Mouse (Mus musculus): Measurements from ENCODE around the gene Kat8. TPM values are rescaled to one million over a fixed set of nuclear protein-coding genes. Genes with fewer than 3 reads are reported as not detected.
"Not testable (repeated sequence)": the region's sequence is repeated elsewhere in the genome, so short reads cannot be mapped to it uniquely, and the experiment has no call there.

The Kat8 gene
- polyA plus RNA-seq, 1 experiment from 2014 or later, result 49.7 TPM

DNA sequence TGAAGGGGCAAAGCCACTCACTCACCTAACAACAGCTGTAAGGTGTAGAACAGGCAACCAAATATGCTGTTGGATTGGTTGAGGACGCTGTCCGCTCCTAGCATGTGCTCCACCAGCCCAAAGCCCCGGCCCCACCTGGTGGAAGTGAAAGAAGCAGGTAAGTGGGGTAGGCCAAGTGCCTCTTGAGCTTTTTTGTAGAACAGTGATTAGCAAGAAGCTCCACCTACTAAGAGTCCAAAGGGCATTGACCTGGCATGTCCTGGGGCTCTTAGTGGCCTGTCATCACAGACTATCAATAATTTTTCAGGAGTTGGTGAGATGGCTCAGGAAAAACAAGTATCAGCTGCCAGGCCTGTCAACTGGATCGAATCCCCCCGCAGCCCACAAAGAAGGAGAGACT, 17.8 kb upstream of the Kat8 start:
- DNase-seq (ENCODE audit: low spot score) (no peak), ATAC-seq (ENCODE audit: low FRiP score) (no peak)
- 91% methylated on average over 5 of the region's 5 CpGs for WGBS
- Histone ChIP-seq H3K4me2 (replicated peaks; ENCODE audit: low read depth, low read length) (no peak overlapping the region; the same call in 1 of the 2 replicates), H3K27ac (ENCODE audit: low read depth, low read length) (no peak overlapping the region), H3K27me3 (ENCODE audit: control insufficient read depth, insufficient read depth, low read length) (no peaks in the 10 kb centered on the region), H3K4me3 (ENCODE audit: low read depth, low read length) (no peak overlapping the region), H3K4me1 (replicated peaks; ENCODE audit: control insufficient read depth, insufficient read depth, low read length) (no peaks in the 10 kb centered on the region; the same call in 1 of the 2 replicates), H3K9me3 (ENCODE audit: control insufficient read depth, low read length) (no peaks in the 10 kb centered on the region), H3K9ac (ENCODE audit: low read depth, low read length) (no peak overlapping the region), H3K36me3 (ENCODE audit: control insufficient read depth, insufficient read depth, low read length) (no peaks in the 10 kb centered on the region)

DNA sequence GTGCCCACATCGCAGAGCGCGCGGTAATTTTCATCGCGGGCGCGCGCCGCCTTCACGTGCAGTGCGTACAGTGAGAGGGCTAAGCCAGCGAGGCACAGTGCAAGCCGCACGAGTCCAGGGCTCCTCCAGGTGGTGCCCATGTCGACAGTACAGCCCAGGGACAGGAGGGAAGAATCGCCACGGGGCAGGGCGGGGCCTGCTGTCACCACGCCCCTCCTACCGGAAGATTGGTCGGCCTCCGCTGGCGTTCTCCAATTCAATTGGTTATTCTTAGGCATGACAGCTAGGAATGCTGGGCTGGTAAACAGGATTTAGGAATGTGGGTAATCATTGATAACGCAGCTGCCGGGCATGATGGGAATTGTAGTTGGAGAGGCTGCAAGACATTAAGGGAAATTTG, 16.9 kb upstream of the Kat8 start, which contains the start of the genes Gm21974 and Vkorc1:
Gm21974 (minus strand) TSS at position 13 of the 400 bp plus-strand sequence.
Vkorc1 (minus strand) TSS at position 176 of the 400 bp plus-strand sequence.
- Histone ChIP-seq H3K27ac (ENCODE audit: low read depth, low read length) (peak within 1 kb of the TSS; percentile 56), H3K4me2 (replicated peaks; ENCODE audit: low read depth, low read length) (peak within 1 kb of the TSS; percentile 59), H3K4me1 (replicated peaks; ENCODE audit: control insufficient read depth, insufficient read depth, low read length) (no peaks in the 10 kb centered on the region; the same call in 1 of the 2 replicates), H3K9ac (ENCODE audit: low read depth, low read length) (peak within 1 kb of the TSS; percentile 52), H3K4me3 (ENCODE audit: low read depth, low read length) (peak within 1 kb of the TSS; percentile 51), H3K27me3 (ENCODE audit: control insufficient read depth, insufficient read depth, low read length) (no peaks in the 10 kb centered on the region), H3K9me3 (ENCODE audit: control insufficient read depth, low read length) (no peaks in the 10 kb centered on the region), H3K36me3 (ENCODE audit: control insufficient read depth, insufficient read depth, low read length) (no peaks in the 10 kb centered on the region)
- ATAC-seq (ENCODE audit: low FRiP score) (peak; percentile 98), DNase-seq (ENCODE audit: low spot score) (peak; percentile 94)
- WGBS, result 1% methylated on average over 26 of the region's 26 CpGs

DNA sequence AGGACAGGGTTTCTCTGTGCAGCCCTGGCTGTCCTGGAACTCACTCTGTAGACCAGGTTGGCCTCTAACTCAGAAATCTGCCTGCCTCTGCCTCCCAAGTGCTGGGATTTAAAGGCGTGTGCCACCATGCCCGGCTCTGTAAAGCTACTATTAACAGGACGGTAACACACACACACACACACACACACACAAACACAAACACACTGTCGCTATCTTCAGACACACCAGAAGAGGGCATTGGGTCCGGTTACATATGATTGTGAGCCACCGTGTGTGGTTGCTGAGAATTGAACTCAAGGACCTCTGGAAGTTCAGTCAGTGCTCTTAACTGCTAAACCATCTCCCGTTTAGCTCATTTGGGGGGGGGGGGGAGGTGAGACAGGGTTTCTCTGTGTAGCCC, 16.4 kb upstream of the Kat8 start:
- H3K9me3 ChIP-seq (ENCODE audit: control insufficient read depth, low read length); H3K36me3 ChIP-seq (ENCODE audit: control insufficient read depth, insufficient read depth, low read length); H3K9ac ChIP-seq (ENCODE audit: low read depth, low read length); H3K27ac ChIP-seq (ENCODE audit: low read depth, low read length); H3K27me3 ChIP-seq (ENCODE audit: control insufficient read depth, insufficient read depth, low read length); H3K4me1 ChIP-seq (replicated peaks; ENCODE audit: control insufficient read depth, insufficient read depth, low read length); H3K4me2 ChIP-seq (replicated peaks; ENCODE audit: low read depth, low read length); DNase-seq (ENCODE audit: low spot score): not testable (repeated sequence)
- peak overlapping the region; percentile 12; the same call in 1 of the 2 replicates for H3K4me3 ChIP-seq (ENCODE audit: low read depth, low read length)
- 70% methylated on average over 7 of the region's 7 CpGs for WGBS
- peak; percentile 15 for ATAC-seq (ENCODE audit: low FRiP score)

DNA sequence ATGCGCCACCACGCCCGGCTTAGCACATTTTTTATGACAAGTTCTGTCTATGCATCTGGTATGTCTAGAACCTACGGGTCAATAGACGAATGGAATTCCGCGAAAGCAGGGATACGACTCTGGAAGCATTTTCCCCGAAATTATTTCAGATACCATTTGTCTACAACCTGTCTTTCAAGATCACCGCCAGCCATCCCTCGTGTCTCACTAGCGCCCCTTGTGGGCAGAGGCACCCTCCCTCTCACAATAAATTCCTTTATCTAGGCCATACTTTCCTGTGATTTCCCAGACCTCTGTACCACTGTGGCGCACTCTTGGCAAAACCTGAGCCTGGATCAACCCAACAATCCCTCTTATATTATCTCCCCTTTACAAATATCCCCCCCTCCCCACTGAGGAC, 15.9 kb upstream of the Kat8 start:
- 59% methylated on average over 13 of the region's 13 CpGs for WGBS
- H3K4me2 ChIP-seq (replicated peaks; ENCODE audit: low read depth, low read length), result no peak overlapping the region
- H3K4me1 ChIP-seq (replicated peaks; ENCODE audit: control insufficient read depth, insufficient read depth, low read length), result no peaks in the 10 kb centered on the region; the same call in 1 of the 2 replicates
- H3K4me3 ChIP-seq (ENCODE audit: low read depth, low read length), result no peak overlapping the region
- no peaks in the 10 kb centered on the region for H3K27me3 ChIP-seq (ENCODE audit: control insufficient read depth, insufficient read depth, low read length)
- no peak for ATAC-seq (ENCODE audit: low FRiP score)
- no peak overlapping the region for H3K9ac ChIP-seq (ENCODE audit: low read depth, low read length)
- H3K27ac ChIP-seq (ENCODE audit: low read depth, low read length), result no peak overlapping the region
- peak; percentile 66 for DNase-seq (ENCODE audit: low spot score)
- H3K36me3 ChIP-seq (ENCODE audit: control insufficient read depth, insufficient read depth, low read length), result no peaks in the 10 kb centered on the region
- no peaks in the 10 kb centered on the region for H3K9me3 ChIP-seq (ENCODE audit: control insufficient read depth, low read length)

DNA sequence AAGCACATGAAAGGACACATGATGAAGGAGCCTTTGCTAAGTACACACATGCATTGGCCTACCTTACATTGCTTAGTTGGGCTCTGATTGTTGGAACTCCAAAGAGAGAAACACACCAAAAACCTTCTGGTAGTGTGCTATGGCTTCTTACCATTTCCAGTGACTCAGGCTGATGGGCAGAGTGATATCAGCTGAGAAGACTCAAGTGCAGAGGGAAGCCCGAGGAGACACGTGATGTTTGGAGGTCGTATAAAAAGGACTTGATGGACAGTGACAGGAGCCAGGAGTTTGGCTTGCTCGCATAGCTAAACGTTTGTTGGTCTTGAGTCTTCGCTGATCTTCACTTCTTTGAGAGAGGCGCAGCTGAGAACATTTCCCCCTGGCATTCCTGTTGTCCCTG, 14.8 kb upstream of the Kat8 start:
- WGBS, result 88% methylated on average over 7 of the region's 7 CpGs
- H3K9me3 ChIP-seq (ENCODE audit: control insufficient read depth, low read length), result no peaks in the 10 kb centered on the region
- no peak overlapping the region for H3K4me3 ChIP-seq (ENCODE audit: low read depth, low read length)
- no peak for ATAC-seq (ENCODE audit: low FRiP score)
- DNase-seq (ENCODE audit: low spot score), result no peak
- H3K27ac ChIP-seq (ENCODE audit: low read depth, low read length), result no peak overlapping the region
- no peak overlapping the region for H3K4me2 ChIP-seq (replicated peaks; ENCODE audit: low read depth, low read length)
- H3K4me1 ChIP-seq (replicated peaks; ENCODE audit: control insufficient read depth, insufficient read depth, low read length), result no peaks in the 10 kb centered on the region; the same call in 1 of the 2 replicates
- no peaks in the 10 kb centered on the region for H3K27me3 ChIP-seq (ENCODE audit: control insufficient read depth, insufficient read depth, low read length)
- H3K36me3 ChIP-seq (ENCODE audit: control insufficient read depth, insufficient read depth, low read length), result no peaks in the 10 kb centered on the region
- H3K9ac ChIP-seq (ENCODE audit: low read depth, low read length), result no peak overlapping the region

DNA sequence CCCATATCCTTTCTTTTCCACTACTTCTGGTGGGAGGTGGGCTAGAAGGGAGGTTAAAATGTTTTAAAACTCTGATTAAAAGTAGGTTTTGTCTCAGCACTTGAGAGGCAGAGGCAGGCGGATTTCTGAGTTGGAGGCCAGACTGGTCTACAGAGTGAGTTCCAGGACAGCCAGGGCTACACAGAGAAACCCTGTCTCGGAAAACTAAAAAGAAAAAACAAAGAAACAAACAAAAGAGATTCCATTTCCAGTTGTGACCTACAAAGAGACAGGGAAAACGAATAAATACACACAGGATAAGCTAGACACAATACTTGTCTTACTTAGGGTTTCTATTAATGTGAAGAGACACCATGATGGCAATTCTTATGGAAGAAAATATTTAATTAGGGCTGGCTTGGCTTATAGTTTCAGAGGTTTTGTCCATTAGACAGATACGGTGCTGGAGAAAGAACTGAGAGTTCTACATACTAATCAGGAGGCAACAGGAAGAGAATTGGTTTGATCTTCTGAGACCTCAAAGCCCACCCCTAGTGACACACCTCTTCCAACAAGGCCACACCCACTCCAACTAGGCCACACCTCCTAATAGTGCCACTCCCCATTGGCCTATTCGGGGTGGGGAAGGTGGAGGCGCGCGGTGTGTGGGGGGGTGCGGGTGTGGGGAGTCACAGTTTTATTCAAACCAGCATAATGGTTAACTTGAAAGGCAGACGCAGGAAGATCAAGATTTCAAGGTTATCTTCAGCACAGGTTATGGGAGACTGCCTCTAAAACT, 13.9 kb upstream of the Kat8 start:
- Histone ChIP-seq H3K36me3 (ENCODE audit: control insufficient read depth, insufficient read depth, low read length) (no peaks in the 10 kb centered on the region), H3K27ac (ENCODE audit: low read depth, low read length) (no peak overlapping the region), H3K4me2 (replicated peaks; ENCODE audit: low read depth, low read length) (no peak overlapping the region), H3K9me3 (ENCODE audit: control insufficient read depth, low read length) (no peaks in the 10 kb centered on the region), H3K9ac (ENCODE audit: low read depth, low read length) (no peak overlapping the region), H3K27me3 (ENCODE audit: control insufficient read depth, insufficient read depth, low read length) (no peaks in the 10 kb centered on the region), H3K4me1 (replicated peaks; ENCODE audit: control insufficient read depth, insufficient read depth, low read length) (no peaks in the 10 kb centered on the region; the same call in 1 of the 2 replicates), H3K4me3 (ENCODE audit: low read depth, low read length) (no peak overlapping the region)
- DNase-seq (ENCODE audit: low spot score) (no peak), ATAC-seq (ENCODE audit: low FRiP score) (no peak)
- WGBS, result 35% methylated on average over 10 of the region's 10 CpGs

DNA sequence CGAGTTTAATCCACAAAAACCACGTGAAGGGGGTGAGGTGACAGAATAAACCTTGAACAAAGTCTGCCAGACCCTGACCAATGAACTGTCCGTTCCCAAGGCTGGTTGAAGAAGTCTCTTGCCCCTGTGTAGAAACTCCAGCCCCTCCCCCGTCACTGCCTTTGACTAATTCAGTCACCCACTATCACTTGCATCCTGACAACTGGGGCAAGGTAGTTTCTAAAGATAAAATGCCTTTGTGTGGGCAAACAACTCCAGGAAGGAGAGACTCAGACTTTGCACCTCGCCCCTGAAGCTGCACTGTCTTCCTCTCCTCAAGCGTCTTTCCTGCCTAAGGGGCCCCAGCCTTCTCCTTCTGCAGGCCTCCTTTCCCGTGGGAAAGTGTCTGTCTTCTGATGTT, 12.3 kb upstream of the Kat8 start:
- Histone ChIP-seq H3K27me3 (ENCODE audit: control insufficient read depth, insufficient read depth, low read length) (no peaks in the 10 kb centered on the region), H3K4me2 (replicated peaks; ENCODE audit: low read depth, low read length) (no peak overlapping the region), H3K36me3 (ENCODE audit: control insufficient read depth, insufficient read depth, low read length) (no peaks in the 10 kb centered on the region), H3K4me1 (replicated peaks; ENCODE audit: control insufficient read depth, insufficient read depth, low read length) (peaks cover 7% of the 10 kb centered on the region), H3K4me3 (ENCODE audit: low read depth, low read length) (no peak overlapping the region), H3K9me3 (ENCODE audit: control insufficient read depth, low read length) (no peaks in the 10 kb centered on the region), H3K27ac (ENCODE audit: low read depth, low read length) (no peak overlapping the region), H3K9ac (ENCODE audit: low read depth, low read length) (no peak overlapping the region)
- no peak for DNase-seq (ENCODE audit: low spot score)
- ATAC-seq (ENCODE audit: low FRiP score), result no peak
- 49% methylated on average over 7 of the region's 7 CpGs for WGBS

DNA sequence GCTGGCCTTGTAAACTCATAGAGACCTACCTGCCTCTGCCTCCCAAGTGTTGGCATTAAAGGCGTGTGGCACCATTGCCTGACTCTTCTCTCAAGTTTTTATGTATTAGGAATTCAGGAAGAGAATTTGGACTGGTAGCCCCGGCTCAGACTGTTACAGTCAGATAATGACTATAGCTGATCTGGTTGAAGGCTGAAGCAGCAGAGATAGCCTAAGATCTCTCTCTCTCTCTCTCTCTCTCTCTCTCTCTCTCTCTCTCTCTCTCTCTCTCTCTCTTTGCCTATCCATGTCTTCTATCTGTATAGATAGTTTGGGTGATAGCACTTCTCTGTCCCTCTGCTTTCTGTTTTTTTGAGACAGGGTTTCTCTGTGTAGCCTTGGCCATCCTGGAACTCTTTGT, 10.5 kb upstream of the Kat8 start:
- no peak overlapping the region for H3K9ac ChIP-seq (ENCODE audit: low read depth, low read length)
- 71% methylated on average over 2 of the region's 2 CpGs for WGBS
- no peak overlapping the region for H3K27ac ChIP-seq (ENCODE audit: low read depth, low read length)
- H3K4me2 ChIP-seq (replicated peaks; ENCODE audit: low read depth, low read length), result no peak overlapping the region
- peaks cover 7% of the 10 kb centered on the region for H3K4me1 ChIP-seq (replicated peaks; ENCODE audit: control insufficient read depth, insufficient read depth, low read length)
- no peak overlapping the region for H3K4me3 ChIP-seq (ENCODE audit: low read depth, low read length)
- ATAC-seq (ENCODE audit: low FRiP score) (no peak), DNase-seq (ENCODE audit: low spot score) (no peak)
- H3K9me3 ChIP-seq (ENCODE audit: control insufficient read depth, low read length), result no peaks in the 10 kb centered on the region
- H3K27me3 ChIP-seq (ENCODE audit: control insufficient read depth, insufficient read depth, low read length), result no peaks in the 10 kb centered on the region
- H3K36me3 ChIP-seq (ENCODE audit: control insufficient read depth, insufficient read depth, low read length), result no peaks in the 10 kb centered on the region

All from hindbrain, embryonic 11.5 days (tissue).